Mouse (Mus musculus) MEL (cell line): Measurements from ENCODE around the gene Cpa4. TPM values are rescaled to one million over a fixed set of nuclear protein-coding genes. Genes with fewer than 3 reads are reported as not detected.

Experiments
- DNase-seq: peaks from one replicate; pipeline ENCODE4 v3.0.0; 2011; ENCODE audit warnings: low read depth, low spot score
- H3K27ac ChIP-seq: 2 replicates; pipeline ENCODE4 v1.5.1; 2012; ENCODE audit warnings: low read depth, mild to moderate bottlenecking, control low read depth, low read length, moderate library complexity; ENCODE audit not compliant: control insufficient read depth
- H3K27me3 ChIP-seq, 2 experiments: fragments of 150-350 bp in 1 of 2; sonication (generic) in 1 of 2; 2 replicates each; pipeline ENCODE4 v1.6.1; 2012; ENCODE audit warnings: low read length in 2 of 2, mild to moderate bottlenecking in 2 of 2, improper control_type of control experiment in 1 of 2, moderate library complexity in 1 of 2; ENCODE audit not compliant: insufficient read depth in 2 of 2, control insufficient read depth in 1 of 2
- H3K36me3 ChIP-seq, 2 experiments: 2 replicates each; pipeline ENCODE4 v1.6.1; 2012 to 2014; ENCODE audit warnings: low read length in 2 of 2, improper control_type of control experiment in 1 of 2, inconsistent platforms in 1 of 2, mild to moderate bottlenecking in 1 of 2; ENCODE audit not compliant: insufficient read depth in 2 of 2, control insufficient read depth in 1 of 2
- H3K4me1 ChIP-seq, 2 experiments: fragments of 150-350 bp in 1 of 2; sonication (generic) in 1 of 2; 2 replicates each; pipeline ENCODE4 v1.6.1; 2012; ENCODE audit warnings: low read length in 2 of 2, improper control_type of control experiment in 1 of 2, mild to moderate bottlenecking in 1 of 2; ENCODE audit not compliant: insufficient read depth in 2 of 2, control insufficient read depth in 1 of 2
- H3K4me3 ChIP-seq, 2 experiments: fragments of 150-350 bp in 1 of 2; sonication (generic) in 1 of 2; 2 replicates each; pipeline ENCODE4 v1.5.1; 2012; ENCODE audit warnings: low read depth in 2 of 2, low read length in 2 of 2, mild to moderate bottlenecking in 2 of 2, moderate library complexity in 2 of 2, control low read depth in 1 of 2, improper control_type of control experiment in 1 of 2; ENCODE audit not compliant: control insufficient read depth in 1 of 2, insufficient read depth in 1 of 2
- H3K79me2 ChIP-seq: 2 replicates; pipeline ENCODE4 v1.6.1; 2012; ENCODE audit warnings: mild to moderate bottlenecking, low read length, moderate library complexity; ENCODE audit not compliant: control insufficient read depth, poor library complexity, insufficient read depth
- H3K9ac ChIP-seq: 2 replicates; pipeline ENCODE4 v1.6.1; 2012; ENCODE audit warnings: low read depth, mild to moderate bottlenecking, control low read depth, low read length, moderate library complexity; ENCODE audit not compliant: control insufficient read depth, poor library complexity, severe bottlenecking
- H3K9me3 ChIP-seq: fragments of 150-350 bp; sonication (generic); replicated peaks from 2 replicates; pipeline ENCODE4 v1.6.1; 2012; ENCODE audit warnings: mild to moderate bottlenecking, low read length, improper control_type of control experiment, moderate library complexity; ENCODE audit not compliant: insufficient read depth
- CHD2 ChIP-seq: IDR thresholded peaks from 2 replicates; pipeline ENCODE4 v1.6.1; 2011; ENCODE audit warnings: low read length, improper control_type of control experiment
- CTCF ChIP-seq, 3 experiments: IDR thresholded peaks in 2 of 3; conservative IDR thresholded peaks in 1 of 3; 2 replicates each; pipeline ENCODE4 v1.5.1; 2011 to 2012; ENCODE audit warnings: low read length in 3 of 3, low read depth in 2 of 3, mild to moderate bottlenecking in 2 of 3, improper control_type of control experiment in 1 of 3, inconsistent platforms in 1 of 3, mixed read lengths in 1 of 3, moderate library complexity in 1 of 3; ENCODE audit not compliant: control insufficient read depth in 1 of 3, insufficient read depth in 1 of 3, poor library complexity in 1 of 3, severe bottlenecking in 1 of 3
- E2F4 ChIP-seq: IDR thresholded peaks from 2 replicates; pipeline ENCODE4 v1.6.1; 2011; ENCODE audit warnings: low read depth, low read length, improper control_type of control experiment, borderline replicate concordance
- EP300 ChIP-seq, 2 experiments: IDR thresholded peaks; 2 replicates each; pipeline ENCODE4 v1.6.1; 2011; ENCODE audit warnings: improper control_type of control experiment in 2 of 2, low read length in 2 of 2, low read depth in 1 of 2, mild to moderate bottlenecking in 1 of 2
- HCFC1 ChIP-seq: IDR thresholded peaks from 2 replicates; pipeline ENCODE4 v1.6.1; 2012; ENCODE audit warnings: low read depth, mild to moderate bottlenecking, inconsistent platforms, low read length, improper control_type of control experiment, moderate library complexity
- JUND ChIP-seq: IDR thresholded peaks from 2 replicates; pipeline ENCODE4 v1.6.1; 2011; ENCODE audit warnings: low read depth, mild to moderate bottlenecking, improper control_type of control experiment, low read length
- MAX ChIP-seq: IDR thresholded peaks from 2 replicates; pipeline ENCODE4 v1.6.1; 2011; ENCODE audit warnings: low read length, improper control_type of control experiment
- MXI1 ChIP-seq: IDR thresholded peaks from 2 replicates; pipeline ENCODE4 v1.6.1; 2011; ENCODE audit warnings: mild to moderate bottlenecking, low read depth, low read length, improper control_type of control experiment
- MYC ChIP-seq: IDR thresholded peaks from 2 replicates; pipeline ENCODE4 v1.6.1; 2011; ENCODE audit warnings: low read depth, mild to moderate bottlenecking, low read length, improper control_type of control experiment, moderate library complexity
- NRF1 ChIP-seq: IDR thresholded peaks from 2 replicates; pipeline ENCODE4 v1.6.1; 2014; ENCODE audit warnings: low read depth, mild to moderate bottlenecking, inconsistent platforms, low read length, improper control_type of control experiment, moderate library complexity; ENCODE audit not compliant: poor library complexity, insufficient read depth, severe bottlenecking
- POLR2AphosphoS2 ChIP-seq: IDR thresholded peaks from 2 replicates; pipeline ENCODE4 v1.6.1; 2011; ENCODE audit warnings: low read length, improper control_type of control experiment
- SIN3A ChIP-seq: IDR thresholded peaks from 2 replicates; pipeline ENCODE4 v1.6.1; 2012; ENCODE audit warnings: low read length, improper control_type of control experiment, inconsistent platforms
- SMC3 ChIP-seq: IDR thresholded peaks from 2 replicates; pipeline ENCODE4 v1.6.1; 2011; ENCODE audit warnings: low read depth, low read length, improper control_type of control experiment
- TAL1 ChIP-seq: IDR thresholded peaks from 2 replicates; pipeline ENCODE4 v1.6.1; 2012; ENCODE audit warnings: mild to moderate bottlenecking, inconsistent platforms, low read length, moderate library complexity, mixed read lengths
- TCF12 ChIP-seq: IDR thresholded peaks from 2 replicates; pipeline ENCODE4 v1.6.1; 2014; ENCODE audit warnings: low read depth, mild to moderate bottlenecking, inconsistent platforms, low read length, improper control_type of control experiment, moderate library complexity
- UBTF ChIP-seq: IDR thresholded peaks from 2 replicates; pipeline ENCODE4 v1.6.1; 2012; ENCODE audit warnings: low read depth, mild to moderate bottlenecking, inconsistent platforms, low read length, improper control_type of control experiment, moderate library complexity, borderline replicate concordance; ENCODE audit not compliant: insufficient read depth
- ZKSCAN1 ChIP-seq: IDR thresholded peaks from 2 replicates; pipeline ENCODE4 v1.6.1; 2012; ENCODE audit warnings: low read depth, mild to moderate bottlenecking, inconsistent platforms, low read length, improper control_type of control experiment, moderate library complexity
- ZMIZ1 ChIP-seq: IDR thresholded peaks from 2 replicates; pipeline ENCODE4 v1.6.1; 2012; ENCODE audit warnings: low read depth, mild to moderate bottlenecking, inconsistent platforms, low read length, improper control_type of control experiment, moderate library complexity
- ZNF384 ChIP-seq: IDR thresholded peaks from 2 replicates; pipeline ENCODE4 v1.6.1; 2012; ENCODE audit warnings: low read depth, mild to moderate bottlenecking, inconsistent platforms, low read length, improper control_type of control experiment
- polyA plus RNA-seq, 2 experiments: library from polyadenylated mRNA; stranded (reverse) in 1 of 2; unstranded in 1 of 2; fragments of >175 nt in 1 of 2; fragments of >200 nt in 1 of 2; gene quantifications; 2 replicates each; pipeline versions ENCODE4 v1.2.1 to v1.2.4; 2012; ENCODE audit warnings: low replicate concordance in 2 of 2, low read depth in 1 of 2; ENCODE audit not compliant: insufficient read length in 2 of 2, insufficient read depth in 1 of 2, missing spikeins in 1 of 2
- total RNA-seq: library from RNA; depleted of rRNA; stranded (reverse); fragments of 300-350 nt; gene quantifications from 2 replicates; pipeline ENCODE4 v1.2.3, GENCODE M21; 2012

Gene Cpa4
- total and polyA plus RNA-seq, 3 experiments, result not detected

GRCm38 (mm10) chr6:30547274-30547645 is 20.9 kb upstream of the Cpa4 start:
- Histone ChIP-seq H3K27me3 (peaks cover 4 to 12% of the 10 kb centered on the region in 2 experiments), H3K4me3 (peak overlapping the region; percentile 47 to 52)

GRCm38 (mm10) chr6:30547656-30548306 is 20.4 kb upstream of the Cpa4 start:
- TF ChIP-seq ZKSCAN1, result no peak
- no peak for TF ChIP-seq POLR2AphosphoS2
- TF ChIP-seq SMC3, result no peak
- Histone ChIP-seq H3K9ac (no peak overlapping the region), H3K79me2 (no peaks in the 10 kb centered on the region), H3K9me3 (no peaks in the 10 kb centered on the region), H3K27me3 (peaks cover 4 to 11% of the 10 kb centered on the region in 2 experiments), H3K27ac (no peak overlapping the region), H3K4me1 (no peaks in the 10 kb centered on the region), H3K36me3 (no peaks in the 10 kb centered on the region), H3K4me3 (no peak overlapping the region)
- no peak for DNase-seq

More at GRCm38 (mm10) chr6:30547274-30547645, 20.9 kb upstream of the Cpa4 start:
- Histone ChIP-seq H3K9ac (peak overlapping the region; percentile 46), H3K36me3 (no peaks in the 10 kb centered on the region), H3K27ac (no peak overlapping the region), H3K9me3 (no peaks in the 10 kb centered on the region), H3K79me2 (no peaks in the 10 kb centered on the region), H3K4me1 (no peaks in the 10 kb centered on the region)
- DNase-seq, result peak; percentile 25
- TF ChIP-seq MYC (no peak), EP300 (IDR thresholded peaks at IDR 0.05; ENCODE audit: low read depth in 1 of 2, low read length in 2 of 2) (no peak), UBTF (no peak), HCFC1 (no peak), ZNF384 (0 out of 2 replicates have a peak, but pooled peaks have one; percentile 7)

GRCm38 (mm10) chr6:30549231-30549761 is 18.9 kb upstream of the Cpa4 start:
- Histone ChIP-seq H3K27me3 (peaks cover 4 to 11% of the 10 kb centered on the region in 2 experiments), H3K9ac (no peak overlapping the region), H3K79me2 (no peaks in the 10 kb centered on the region), H3K36me3 (no peaks in the 10 kb centered on the region), H3K9me3 (no peaks in the 10 kb centered on the region), H3K4me3 (no peak overlapping the region), H3K4me1 (no peaks in the 10 kb centered on the region), H3K27ac (no peak overlapping the region)
- no peak for DNase-seq
- TF ChIP-seq JUND (no peak), MXI1 (no peak), CHD2 (no peak), TCF12 (no peak), MAX (no peak), NRF1 (no peak), E2F4 (no peak), SIN3A (no peak), CTCF (IDR thresholded peaks at IDR 0.05 in 2 of 3, conservative IDR thresholded peaks at IDR 0.05 in 1 of 3; ENCODE audit: control insufficient read depth in 1 of 3, insufficient read depth in 1 of 3, low read depth in 2 of 3, low read length in 3 of 3, poor library complexity in 1 of 3, severe bottlenecking in 1 of 3) (no peak), TAL1 (no peak), ZMIZ1 (no peak)
